Mouse (Mus musculus) olfactory bulb, adult 2 months (tissue): ENCODE measurements at regions not wholly inside any gene's neighbourhood (a gene's known extent, or its start where the extent isn't known, plus 50 kb on each side); places are given as distances from the start of the nearest gene placed in this dataset.

Experiments used
- CTCF ChIP-seq: fragments of 200-500 bp; IDR thresholded peaks from 2 replicates; pipeline ENCODE4 v1.5.1; 2012; ENCODE audit warnings: low read depth, mild to moderate bottlenecking, low read length, moderate library complexity; ENCODE audit not compliant: insufficient read depth
- POLR2A ChIP-seq: fragments of 200-500 bp; IDR thresholded peaks from 2 replicates; pipeline ENCODE4 v1.6.1; 2012; ENCODE audit warnings: mild to moderate bottlenecking, low read depth, low read length, moderate library complexity; ENCODE audit not compliant: insufficient read depth

DNA sequence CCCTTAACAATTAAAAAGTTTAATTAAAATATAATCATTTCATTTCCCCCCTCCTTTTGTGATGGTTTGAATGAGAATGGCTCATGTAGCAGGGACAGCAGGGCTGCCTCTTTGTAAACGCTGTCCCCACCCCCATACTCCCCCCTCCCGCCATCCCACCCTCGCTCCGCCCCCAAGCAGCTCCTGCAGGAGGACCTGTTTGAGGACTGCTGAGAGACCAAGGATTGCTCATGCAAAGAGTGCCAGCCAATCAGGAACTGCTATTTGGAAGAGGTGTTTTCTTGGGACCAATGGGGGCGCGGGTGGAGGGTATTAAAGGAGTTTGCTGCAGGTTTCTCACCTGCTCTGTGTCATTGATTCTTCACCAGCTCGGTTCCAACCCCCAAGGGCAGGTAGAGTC lies 154.6 kb downstream of the Dusp6 start:
- TF ChIP-seq POLR2A, result no peak
- no peak for TF ChIP-seq CTCF
